In the genomic region with DNA sequence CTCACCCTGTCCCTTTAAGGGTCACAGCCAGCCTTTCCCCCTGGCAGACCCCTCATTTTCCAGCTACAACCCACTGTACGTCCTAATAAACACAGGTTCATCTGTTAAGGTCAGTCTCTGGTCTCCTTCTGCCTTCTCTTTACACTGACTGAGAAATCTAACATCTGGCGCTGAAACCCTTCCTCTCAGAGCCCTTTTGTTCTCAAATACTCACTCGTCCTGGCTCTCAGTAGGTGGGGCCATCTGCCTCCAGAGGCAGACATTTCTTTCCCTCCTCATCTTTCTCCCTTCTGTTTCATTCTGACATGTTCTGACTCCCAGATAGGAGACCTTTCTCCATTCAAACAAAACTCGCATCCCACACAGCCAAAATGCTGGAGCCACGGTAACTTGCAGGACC, we compare ENCODE assay signal across 18 mouse cellular contexts.
DNase-seq lines count a peak whose midpoint lies in the region; ATAC-seq and TF ChIP-seq lines count a peak whose summit lies in the region.
"Had no signal": no experiment of that assay in that cellular context is flagged by ENCODE, and none has a peak within 500 bp of the region (broad histone marks: within the 10 kb centered on the region; RNA-seq: fewer than 3 reads in every experiment).

No protein-coding gene starts in this region.

- H3K36me3 ChIP-seq in hindbrain, embryonic 10.5 days, result no peaks in the 10 kb centered on the region
- no peaks in the 10 kb centered on the region for H3K36me3 ChIP-seq in hindbrain, postnatal 0 days (ENCODE audit: insufficient read depth, low read length)
- no peaks in the 10 kb centered on the region for H3K36me3 ChIP-seq in ES-Bruce4 (ENCODE audit: control insufficient read depth, insufficient read depth, low read length, poor library complexity, severe bottlenecking)
- no peaks in the 10 kb centered on the region for H3K36me3 ChIP-seq in limb, embryonic 13.5 days
- H3K36me3 ChIP-seq: embryonic facial prominence, embryonic 13.5 days; hindbrain, embryonic 13.5 days; liver, embryonic 12.5 days had no signal

- no peak overlapping the region for H3K4me3 ChIP-seq in hindbrain, embryonic 10.5 days
- H3K4me3 ChIP-seq in hindbrain, postnatal 0 days (ENCODE audit: low read length), result no peak overlapping the region
- no peak overlapping the region for H3K4me3 ChIP-seq in ES-Bruce4 (ENCODE audit: low read depth, low read length)
- H3K4me3 ChIP-seq in limb, embryonic 13.5 days, result no peak overlapping the region
- H3K4me3 ChIP-seq: embryonic facial prominence, embryonic 13.5 days; hindbrain, embryonic 13.5 days; liver, embryonic 12.5 days had no signal

- peaks cover 18% of the 10 kb centered on the region for H3K4me1 ChIP-seq in hindbrain, embryonic 10.5 days (replicated peaks)
- H3K4me1 ChIP-seq in hindbrain, postnatal 0 days (ENCODE audit: insufficient read depth, low read length), result no peaks in the 10 kb centered on the region
- no peaks in the 10 kb centered on the region for H3K4me1 ChIP-seq in ES-Bruce4 (ENCODE audit: control insufficient read depth, insufficient read depth, low read length)
- H3K4me1 ChIP-seq in limb, embryonic 13.5 days, result peaks cover 17% of the 10 kb centered on the region
- H3K4me1 ChIP-seq: liver, embryonic 12.5 days had no signal

- no peaks in the 10 kb centered on the region for H3K27me3 ChIP-seq in hindbrain, embryonic 10.5 days (ENCODE audit: insufficient read depth, poor library complexity, severe bottlenecking)
- no peaks in the 10 kb centered on the region for H3K27me3 ChIP-seq in hindbrain, postnatal 0 days (ENCODE audit: insufficient read depth, low read length)
- H3K27me3 ChIP-seq in ES-Bruce4 (ENCODE audit: control insufficient read depth, insufficient read depth, low read length, poor library complexity, severe bottlenecking), result no peaks in the 10 kb centered on the region
- H3K27me3 ChIP-seq in limb, embryonic 13.5 days, result no peaks in the 10 kb centered on the region
- H3K27me3 ChIP-seq: embryonic facial prominence, embryonic 13.5 days; hindbrain, embryonic 13.5 days; liver, embryonic 12.5 days had no signal

- peak; percentile 49; the same call in 1 of the 2 replicates for TF ChIP-seq EP300 in ES-Bruce4 (IDR thresholded peaks at IDR 0.05; ENCODE audit: insufficient read depth, low read depth, low read length)

- peak overlapping the region; percentile 72 for H3K27ac ChIP-seq in hindbrain, embryonic 10.5 days
- no peak overlapping the region for H3K27ac ChIP-seq in hindbrain, postnatal 0 days
- H3K27ac ChIP-seq in ES-Bruce4 (ENCODE audit: insufficient read depth, low read length), result peak overlapping the region; percentile 95
- peak overlapping the region; percentile 6; the same call in 1 of the 2 replicates for H3K27ac ChIP-seq in limb, embryonic 13.5 days
- H3K27ac ChIP-seq: embryonic facial prominence, embryonic 13.5 days; hindbrain, embryonic 13.5 days; kidney, postnatal 0 days; liver, embryonic 12.5 days had no signal

- no peak for ATAC-seq in hindbrain, postnatal 0 days
- ATAC-seq in limb, embryonic 13.5 days (ENCODE audit: low FRiP score, low read depth), result no peak
- ATAC-seq: liver, embryonic 12.5 days; midbrain, embryonic 16.5 days had no signal

- TF ChIP-seq CTCF in hindbrain, postnatal 0 days (IDR thresholded peaks at IDR 0.05; ENCODE audit: low read depth), result no peak
- no peak for TF ChIP-seq CTCF in ES-Bruce4 (IDR thresholded peaks at IDR 0.05; ENCODE audit: low read depth, low read length)

- intact Hi-C loops in gastrocnemius, postnatal 14 days (cut with DNase I; ENCODE audit: low total_unique reads), result no loop called here
- intact Hi-C loops in left cerebral cortex, postnatal 14 days (cut with DNase I), result no loop called here

- H3K4me2 ChIP-seq in hindbrain, postnatal 0 days (ENCODE audit: low read depth, low read length), result no peak overlapping the region
- no peak overlapping the region for H3K4me2 ChIP-seq in limb, embryonic 13.5 days (replicated peaks)
- H3K4me2 ChIP-seq: embryonic facial prominence, embryonic 13.5 days; hindbrain, embryonic 13.5 days; liver, embryonic 12.5 days had no signal

- no peak for TF ChIP-seq POLR2A in ES-Bruce4 (IDR thresholded peaks at IDR 0.05; ENCODE audit: insufficient read depth, low read length)

- WGBS in hindbrain, embryonic 10.5 days, result 24% methylated on average over 5 of the region's 5 CpGs
- 27% methylated on average over 5 of the region's 5 CpGs for WGBS in hindbrain, postnatal 0 days
- 29% methylated on average over 5 of the region's 5 CpGs for WGBS in limb, embryonic 13.5 days

- DNase-seq in hindbrain, embryonic 10.5 days (ENCODE audit: low spot score), result peak; percentile 30
- DNase-seq in hindbrain, postnatal 0 days (ENCODE audit: low spot score), result no peak
- peak; percentile 53 for DNase-seq in embryo, embryonic 11 days
- DNase-seq in thymus, adult 18-20 months, result no peak
- DNase-seq in gastrocnemius, postnatal 14 days, result no peak
- DNase-seq in left cerebral cortex, postnatal 14 days (ENCODE audit: low spot score in 2 of 2), result no peak
- DNase-seq: adrenal gland, adult 8-10 months; cerebellum, postnatal 10 days; kidney, adult 11 months; right cerebral cortex, postnatal 14 days; thymus, postnatal 4 days had no signal

- H3K9me3 ChIP-seq in hindbrain, embryonic 10.5 days, result no peaks in the 10 kb centered on the region
- H3K9me3 ChIP-seq in hindbrain, postnatal 0 days (ENCODE audit: low read length), result no peaks in the 10 kb centered on the region
- 0 out of 2 replicates have a peak, but pooled peaks cover 2% of the 10 kb centered on the region for H3K9me3 ChIP-seq in ES-Bruce4 (replicated peaks; ENCODE audit: control insufficient read depth, insufficient read depth, low read length, poor library complexity, severe bottlenecking)
- H3K9me3 ChIP-seq in limb, embryonic 13.5 days, result no peaks in the 10 kb centered on the region; the same call in 1 of the 2 replicates
- H3K9me3 ChIP-seq: embryonic facial prominence, embryonic 13.5 days; hindbrain, embryonic 13.5 days; liver, embryonic 12.5 days had no signal

- H3K9ac ChIP-seq in hindbrain, postnatal 0 days (replicated peaks; ENCODE audit: low read length), result no peak overlapping the region
- H3K9ac ChIP-seq in ES-Bruce4 (ENCODE audit: low read depth, poor library complexity, severe bottlenecking), result no peak overlapping the region
- no peak overlapping the region for H3K9ac ChIP-seq in limb, embryonic 13.5 days
- H3K9ac ChIP-seq: embryonic facial prominence, embryonic 13.5 days; hindbrain, embryonic 13.5 days; liver, embryonic 12.5 days had no signal

Comparison
In these comparisons a context has a peak if more than half of its experiments do, and no peak if none do; other contexts are left out.
1. DNase-seq: peak in hindbrain, embryonic 10.5 days (single experiment) and embryo, embryonic 11 days (single experiment); none in hindbrain, postnatal 0 days (single experiment), thymus, adult 18-20 months (0 of 2), gastrocnemius, postnatal 14 days (single experiment) and left cerebral cortex, postnatal 14 days (0 of 2).